Comparison of ENCODE assay signal across 27 mouse cellular contexts in genomic region chr7:121152186-121152585, GRCm38 (mm10).
A peak's percentile ranks its signal among the peaks of the same experiment; 100 is the strongest.
DNase-seq lines count a peak whose midpoint lies in the region; ATAC-seq and TF ChIP-seq lines count a peak whose summit lies in the region.
"Had no signal": no experiment of that assay in that cellular context is flagged by ENCODE, and none has a peak within 500 bp of the region (broad histone marks: within the 10 kb centered on the region; RNA-seq: fewer than 3 reads in every experiment).

No protein-coding gene starts in this region.

- no peaks in the 10 kb centered on the region; the same call in 1 of the 2 replicates for H3K4me1 ChIP-seq in cerebellum, adult 2 months (ENCODE audit: control insufficient read depth, insufficient read depth, low read length)
- H3K4me1 ChIP-seq: embryonic facial prominence, embryonic 12.5 days; embryonic facial prominence, embryonic 15.5 days; heart, embryonic 10.5 days; heart, embryonic 13.5 days had no signal

- TF ChIP-seq POLR2A in cerebellum, adult 2 months (IDR thresholded peaks at IDR 0.05; ENCODE audit: borderline replicate concordance, insufficient read depth, low read length) = no peak

- H3K4me3 ChIP-seq in cerebellum, adult 2 months (replicated peaks; ENCODE audit: insufficient read depth, low read depth, low read length) = no peak overlapping the region
- H3K4me3 ChIP-seq: embryonic facial prominence, embryonic 12.5 days; embryonic facial prominence, embryonic 15.5 days; heart, adult 2 months; heart, embryonic 10.5 days; heart, embryonic 13.5 days had no signal

- no peak for ATAC-seq in cerebellum, adult (ENCODE audit: insufficient number of reproducible peaks, low FRiP score, low TSS enrichment)
- ATAC-seq: forebrain, embryonic 14.5 days; forebrain, postnatal 0 days; hindbrain, postnatal 0 days; inflammation-experienced regulatory T-cells, adult 6 months; intestine, embryonic 16.5 days had no signal

- DNase-seq in adrenal gland, adult 2 months = peak; percentile 12
- DNase-seq in adrenal gland, adult 8-10 months = no peak
- DNase-seq in cerebellum, adult 2 months = peak; percentile 29 to 68
- peak; percentile 65 for DNase-seq in brain, adult 2 months (ENCODE audit: low read depth, low spot score)
- peak; percentile 4 to 41 for DNase-seq in cerebellum, postnatal 25 days
- DNase-seq in ovary, adult 18-20 months (ENCODE audit: low spot score) = no peak
- no peak for DNase-seq in layer of hippocampus, postnatal 10 days (ENCODE audit: low spot score in 2 of 2)
- DNase-seq: adrenal gland, postnatal 10 days; B cell, adult 2 months; forebrain, postnatal 0 days; gastrocnemius, postnatal 10 days; gastrocnemius, postnatal 36 days; heart, adult 2 months; heart, postnatal 14 days; heart, postnatal 4 days; kidney, adult 18-20 months; kidney, adult 9 months had no signal

- no peaks in the 10 kb centered on the region for H3K27me3 ChIP-seq in cerebellum, adult 2 months (ENCODE audit: control insufficient read depth, insufficient read depth, low read length)
- H3K27me3 ChIP-seq: embryonic facial prominence, embryonic 12.5 days; embryonic facial prominence, embryonic 15.5 days; heart, embryonic 13.5 days had no signal

- WGBS in cerebellum, adult 2 months = 85% methylated on average over 2 of the region's 2 CpGs

- no peak overlapping the region for H3K27ac ChIP-seq in cerebellum, adult 2 months (ENCODE audit: insufficient read depth, low read length)
- H3K27ac ChIP-seq: embryonic facial prominence, embryonic 12.5 days; embryonic facial prominence, embryonic 15.5 days; heart, adult 2 months; heart, embryonic 10.5 days; heart, embryonic 13.5 days; hindbrain, embryonic 14.5 days; hindbrain, postnatal 0 days had no signal

- TF ChIP-seq CTCF in cerebellum, adult 2 months (IDR thresholded peaks at IDR 0.05; ENCODE audit: borderline replicate concordance, insufficient read depth, low read depth, low read length) = no peak

Comparison
In these comparisons a context has a peak if more than half of its experiments do, and no peak if none do; other contexts are left out.
1. DNase-seq: peak in adrenal gland, adult 2 months (single experiment), cerebellum, adult 2 months (2 of 2), brain, adult 2 months (single experiment) and cerebellum, postnatal 25 days (2 of 2); none in adrenal gland, adult 8-10 months (single experiment), ovary, adult 18-20 months (single experiment) and layer of hippocampus, postnatal 10 days (0 of 2).